Mouse (Mus musculus) forebrain, embryonic 13.5 days (tissue): ENCODE results near the gene Slc25a41. TPM values are rescaled to one million over a fixed set of nuclear protein-coding genes. Genes with fewer than 3 reads are reported as not detected.

Experiments used
- ATAC-seq: fragments of 200-750 bp; cut with Nextera tagmentation; 2 replicates; pipeline ENCODE4 v1.8.0; 2017
- H3K27ac ChIP-seq: fragments of 300-500 bp; sonication (generic); 2 replicates; pipeline ENCODE4 v1.5.1; 2015; ENCODE audit warnings: inconsistent platforms, mild to moderate bottlenecking, moderate library complexity
- H3K27me3 ChIP-seq: fragments of 300-500 bp; sonication (generic); 2 replicates; pipeline ENCODE4 v1.6.1; 2015; ENCODE audit warnings: mild to moderate bottlenecking, inconsistent platforms
- H3K36me3 ChIP-seq: fragments of 300-500 bp; sonication (generic); 2 replicates; pipeline ENCODE4 v1.6.1; 2015; ENCODE audit warnings: mild to moderate bottlenecking, inconsistent platforms; ENCODE audit not compliant: poor library complexity, severe bottlenecking
- H3K4me1 ChIP-seq: fragments of 300-500 bp; sonication (generic); 2 replicates; pipeline ENCODE4 v1.6.1; 2015; ENCODE audit warnings: inconsistent platforms
- H3K4me2 ChIP-seq: fragments of 300-500 bp; sonication (generic); 2 replicates; pipeline ENCODE4 v1.6.1; 2015; ENCODE audit warnings: inconsistent platforms, mild to moderate bottlenecking, moderate library complexity
- H3K4me3 ChIP-seq: fragments of 300-500 bp; sonication (generic); 2 replicates; pipeline ENCODE4 v1.5.1; 2015; ENCODE audit warnings: mild to moderate bottlenecking, inconsistent platforms
- H3K9ac ChIP-seq: fragments of 300-500 bp; sonication (generic); 2 replicates; pipeline ENCODE4 v1.6.1; 2015; ENCODE audit warnings: mild to moderate bottlenecking, inconsistent platforms
- H3K9me3 ChIP-seq: fragments of 300-500 bp; sonication (generic); replicated peaks from 2 replicates; pipeline ENCODE4 v1.6.1; 2016; ENCODE audit warnings: inconsistent platforms
- WGBS: fragments of 180-500 bp; shearing (Covaris S2); methylation state at CpG from one replicate; pipeline ENCODE4 v1.1.7; 2015; 5-methylcytosine and 5-hydroxymethylcytosine counted together
- polyA plus RNA-seq: library from polyadenylated mRNA; unstranded; fragments of >200 nt; fragmentation: Nextera tagmentation; extraction: Ambion mirVana; gene quantifications from 2 replicates; pipeline ENCODE4 v1.2.1, GENCODE M21; 2015

Slc25a41 gene
- polyA plus RNA-seq, 1 experiment from 2014 or later: not detected

- Histone ChIP-seq H3K27me3 (no peaks in the 10 kb centered on the region), H3K27ac (no peak overlapping the region), H3K4me2 (peak overlapping the region; percentile 72), H3K4me1 (peaks cover 8% of the 10 kb centered on the region), H3K9me3 (no peaks in the 10 kb centered on the region), H3K4me3 (peak overlapping the region; percentile 66), H3K36me3 (peaks cover 19% of the 10 kb centered on the region), H3K9ac (peak overlapping the region; percentile 78; the same call in 1 of the 2 replicates)
- ATAC-seq: no peak
- 72% methylated on average over 7 of the region's 7 CpGs for WGBS
Measured at GRCm38 (mm10) chr17:56988921-56989430, 52.5 kb downstream of the Slc25a41 start.

- Histone ChIP-seq H3K4me2 (no peak overlapping the region), H3K9ac (no peak overlapping the region), H3K27ac (no peak overlapping the region), H3K27me3 (no peaks in the 10 kb centered on the region), H3K4me3 (no peak overlapping the region), H3K4me1 (peaks cover 8% of the 10 kb centered on the region), H3K9me3 (no peaks in the 10 kb centered on the region), H3K36me3 (peaks cover 13% of the 10 kb centered on the region)
- WGBS: 91% methylated on average over 7 of the region's 7 CpGs
- no peak for ATAC-seq
Measured at GRCm38 (mm10) chr17:56988441-56988840, 53.0 kb downstream of the Slc25a41 start.

DNA sequence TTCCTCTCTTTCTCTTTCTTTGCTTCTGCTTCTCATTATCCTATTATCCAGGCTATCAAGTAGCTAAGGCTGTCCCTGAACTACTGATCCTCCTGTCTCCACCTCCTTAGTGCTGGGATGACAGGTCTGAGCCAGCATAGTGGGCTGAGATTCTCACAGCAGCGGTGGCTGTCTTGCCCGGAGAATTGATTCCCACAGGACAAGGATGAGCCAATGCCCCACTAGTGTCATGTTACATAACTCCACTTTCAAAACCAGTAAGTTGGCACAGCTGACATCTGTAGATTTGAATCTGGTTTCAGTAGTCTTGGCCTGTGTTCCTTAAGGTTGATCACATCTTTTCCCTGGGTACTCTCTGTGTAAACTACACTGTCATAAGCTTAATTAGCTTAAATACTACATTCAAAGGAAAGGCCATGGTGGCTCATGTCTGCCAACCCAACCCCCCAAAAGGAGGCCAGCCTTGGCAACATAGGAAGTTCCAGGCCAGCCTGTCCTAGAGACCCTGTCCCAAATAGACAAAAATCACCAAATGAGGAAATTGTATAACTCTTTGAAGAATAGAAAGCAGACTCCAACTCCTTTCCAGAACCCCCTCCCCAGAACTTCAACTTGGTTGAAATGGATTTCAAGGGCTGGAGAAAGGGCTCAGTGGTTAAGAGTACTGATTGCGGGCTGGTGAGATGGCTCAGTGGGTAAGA, 55.2 kb downstream of the Slc25a41 start:
- Histone ChIP-seq H3K4me2 (no peak overlapping the region), H3K36me3 (no peaks in the 10 kb centered on the region), H3K4me1 (peaks cover 6% of the 10 kb centered on the region), H3K4me3 (no peak overlapping the region), H3K27me3 (no peaks in the 10 kb centered on the region), H3K9me3 (no peaks in the 10 kb centered on the region), H3K9ac (no peak overlapping the region), H3K27ac (no peak overlapping the region)
- no peak for ATAC-seq
- 85% methylated on average over 3 of the region's 3 CpGs for WGBS

- Histone ChIP-seq H3K27me3 (no peaks in the 10 kb centered on the region), H3K9ac (no peak overlapping the region), H3K27ac (no peak overlapping the region), H3K9me3 (no peaks in the 10 kb centered on the region), H3K4me2 (no peak overlapping the region), H3K4me1 (no peaks in the 10 kb centered on the region), H3K4me3 (no peak overlapping the region), H3K36me3 (no peaks in the 10 kb centered on the region)
- 83% methylated on average over 3 of the region's 3 CpGs for WGBS
- ATAC-seq: no peak
Measured at GRCm38 (mm10) chr17:56985656-56986055, 55.8 kb downstream of the Slc25a41 start.

- no peak for ATAC-seq
- WGBS: 84% methylated on average over 9 of the region's 9 CpGs
- no peaks in the 10 kb centered on the region for H3K27me3 ChIP-seq
- H3K4me2 ChIP-seq: no peak overlapping the region
- no peak overlapping the region for H3K9ac ChIP-seq
- no peak overlapping the region for H3K27ac ChIP-seq
- H3K4me3 ChIP-seq: no peak overlapping the region
- H3K4me1 ChIP-seq: no peaks in the 10 kb centered on the region
- H3K36me3 ChIP-seq: no peaks in the 10 kb centered on the region
- H3K9me3 ChIP-seq: no peaks in the 10 kb centered on the region
Measured at GRCm38 (mm10) chr17:56984886-56985285, 56.6 kb downstream of the Slc25a41 start.

Other genes with a start within 250 kb of the Slc25a41 start
- gene Rfx2, start 210.6 kb downstream of the Slc25a41 start, polyA plus RNA-seq: 5.8 and 6.9 TPM in 2 replicates
- gene Acsbg2, start 167.2 kb downstream of the Slc25a41 start, polyA plus RNA-seq: not detected in 2 replicates
- 0.33 and 0.45 TPM in 2 replicates for gene 1700061G19Rik, start 166.2 kb downstream of the Slc25a41 start, polyA plus RNA-seq
- gene Mllt1, start 106.2 kb downstream of the Slc25a41 start, polyA plus RNA-seq: 69.5 and 70.1 TPM in 2 replicates
- not detected in 2 replicates for gene Acer1, start 59.5 kb downstream of the Slc25a41 start, polyA plus RNA-seq
- gene Clpp, start 51.3 kb downstream of the Slc25a41 start, polyA plus RNA-seq: 171 and 183 TPM in 2 replicates
- gene Alkbh7, start 44.3 kb downstream of the Slc25a41 start, polyA plus RNA-seq: 41.0 and 41.2 TPM in 2 replicates
- gene Pspn, start 41.6 kb downstream of the Slc25a41 start, polyA plus RNA-seq: 0.43 TPM in 1 of 2 replicates, not detected in the other
- 77.6 and 85.6 TPM in 2 replicates for gene Gtf2f1, start 30.4 kb downstream of the Slc25a41 start, polyA plus RNA-seq
- 0.52 and 0.54 TPM in 2 replicates for gene Gm17949, start 30.2 kb downstream of the Slc25a41 start, polyA plus RNA-seq
- gene Khsrp, start 10.1 kb downstream of the Slc25a41 start, polyA plus RNA-seq: 36.4 and 39.1 TPM in 2 replicates
- 0.68 and 2.1 TPM in 2 replicates for gene Crb3, start 17.5 kb upstream of the Slc25a41 start, polyA plus RNA-seq
- 18.8 and 21.6 TPM in 2 replicates for gene Slc25a23, start 18.2 kb upstream of the Slc25a41 start, polyA plus RNA-seq
- 4.7 and 4.8 TPM in 2 replicates for gene Dennd1c, start 36.9 kb upstream of the Slc25a41 start, polyA plus RNA-seq
- 148 and 161 TPM in 2 replicates for gene Tubb4a, start 46.1 kb upstream of the Slc25a41 start, polyA plus RNA-seq
- gene Tnfsf9, start 63.7 kb upstream of the Slc25a41 start, polyA plus RNA-seq: 9.2 and 9.7 TPM in 2 replicates
- gene Cd70, start 108.1 kb upstream of the Slc25a41 start, polyA plus RNA-seq: not detected in 2 replicates
- not detected in 2 replicates for gene Tnfsf14, start 152.5 kb upstream of the Slc25a41 start, polyA plus RNA-seq
- gene C3, start 186.5 kb upstream of the Slc25a41 start, polyA plus RNA-seq: 0.18 and 0.53 TPM in 2 replicates
- gene Gpr108, start 206.8 kb upstream of the Slc25a41 start, polyA plus RNA-seq: 17.8 and 20.7 TPM in 2 replicates
- gene Trip10, start 207.8 kb upstream of the Slc25a41 start, polyA plus RNA-seq: 18.7 and 21.7 TPM in 2 replicates
- 0.61 and 0.82 TPM in 2 replicates for gene Vav1, start 237.4 kb upstream of the Slc25a41 start, polyA plus RNA-seq